Mouse (Mus musculus) hindbrain, embryonic 13.5 days (tissue): ENCODE data around the gene Lonp1. TPM values are rescaled to one million over a fixed set of nuclear protein-coding genes. Genes with fewer than 3 reads are reported as not detected.

ENCODE experiments used
- ATAC-seq: fragments of 200-750 bp; cut with Nextera tagmentation; 2 replicates; pipeline ENCODE4 v1.8.0; 2017; ENCODE audit warnings: moderate TSS enrichment; ENCODE audit not compliant: low FRiP score
- H3K27ac ChIP-seq: fragments of 300-500 bp; sonication (generic); 2 replicates; pipeline ENCODE4 v1.5.1; 2015; ENCODE audit warnings: inconsistent platforms, mild to moderate bottlenecking, moderate library complexity
- H3K27me3 ChIP-seq: fragments of 300-500 bp; sonication (generic); 2 replicates; pipeline ENCODE4 v1.6.1; 2015; ENCODE audit warnings: mild to moderate bottlenecking, inconsistent platforms
- H3K36me3 ChIP-seq: fragments of 300-500 bp; sonication (generic); 2 replicates; pipeline ENCODE4 v1.6.1; 2015; ENCODE audit warnings: mild to moderate bottlenecking, inconsistent platforms
- H3K4me1 ChIP-seq: fragments of 300-500 bp; sonication (generic); replicated peaks from 2 replicates; pipeline ENCODE4 v1.6.1; 2015; ENCODE audit warnings: inconsistent platforms
- H3K4me2 ChIP-seq: fragments of 300-500 bp; sonication (generic); 2 replicates; pipeline ENCODE4 v1.6.1; 2015; ENCODE audit warnings: inconsistent platforms, mild to moderate bottlenecking, moderate library complexity
- H3K4me3 ChIP-seq: fragments of 300-500 bp; sonication (generic); 2 replicates; pipeline ENCODE4 v1.5.1; 2015; ENCODE audit warnings: mild to moderate bottlenecking, inconsistent platforms
- H3K9ac ChIP-seq: fragments of 300-500 bp; sonication (generic); 2 replicates; pipeline ENCODE4 v1.6.1; 2015; ENCODE audit warnings: mild to moderate bottlenecking, inconsistent platforms
- H3K9me3 ChIP-seq: fragments of 300-500 bp; sonication (generic); 2 replicates; pipeline ENCODE4 v1.6.1; 2016; ENCODE audit warnings: inconsistent platforms
- WGBS: fragments of 180-500 bp; shearing (Covaris S2); methylation state at CpG from one replicate; pipeline ENCODE4 v1.1.7; 2015; 5-methylcytosine and 5-hydroxymethylcytosine counted together
- polyA plus RNA-seq: library from polyadenylated mRNA; unstranded; fragments of >200 nt; fragmentation: Nextera tagmentation; extraction: Ambion mirVana; gene quantifications from 2 replicates; pipeline ENCODE4 v1.2.1, GENCODE M21; 2015

Gene Lonp1
- polyA plus RNA-seq, 1 experiment from 2014 or later = 40.6 TPM

- Histone ChIP-seq H3K36me3 (peaks cover 62% of the 10 kb centered on the region), H3K4me1 (peaks cover 56% of the 10 kb centered on the region)
These were observed 43.6 kb downstream of the Lonp1 start for GRCm38 (mm10) chr17:56583071-56583470.

GRCm38 (mm10) chr17:56572939-56573338 is 53.7 kb downstream of the Lonp1 start:
- Histone ChIP-seq H3K4me1 (peaks cover 10% of the 10 kb centered on the region), H3K27me3 (no peaks in the 10 kb centered on the region), H3K36me3 (peaks cover 94% of the 10 kb centered on the region), H3K9ac (no peak overlapping the region), H3K4me3 (no peak overlapping the region), H3K27ac (no peak overlapping the region), H3K9me3 (no peaks in the 10 kb centered on the region), H3K4me2 (no peak overlapping the region)
- no peak for ATAC-seq
- 88% methylated on average over 3 of the region's 3 CpGs for WGBS

More at GRCm38 (mm10) chr17:56583071-56583470, 43.6 kb downstream of the Lonp1 start:
- H3K27ac ChIP-seq = 0 out of 2 replicates have a peak overlapping the region, but pooled peaks have one; percentile 96
- WGBS = 81% methylated on average over 1 of the region's 1 CpGs
- no peak for ATAC-seq
- peak overlapping the region; percentile 97 for H3K4me2 ChIP-seq
- peak overlapping the region; percentile 85 for H3K4me3 ChIP-seq
- H3K9ac ChIP-seq = peak overlapping the region; percentile 88
- no peaks in the 10 kb centered on the region for H3K27me3 ChIP-seq
- H3K9me3 ChIP-seq = no peaks in the 10 kb centered on the region

- Histone ChIP-seq H3K27ac (peak overlapping the region; percentile 35; the same call in 1 of the 2 replicates), H3K4me3 (no peak overlapping the region), H3K4me1 (peaks cover 10% of the 10 kb centered on the region), H3K9ac (no peak overlapping the region), H3K36me3 (peaks cover 94% of the 10 kb centered on the region), H3K4me2 (no peak overlapping the region), H3K27me3 (no peaks in the 10 kb centered on the region), H3K9me3 (no peaks in the 10 kb centered on the region)
- 58% methylated on average over 1 of the region's 1 CpGs for WGBS
- no peak for ATAC-seq
These were observed 54.5 kb downstream of the Lonp1 start for GRCm38 (mm10) chr17:56572154-56572553.

- peaks cover 97% of the 10 kb centered on the region for H3K36me3 ChIP-seq
- H3K27me3 ChIP-seq = no peaks in the 10 kb centered on the region
- 95% methylated on average over 4 of the region's 4 CpGs for WGBS
These were observed 56.4 kb downstream of the Lonp1 start for GRCm38 (mm10) chr17:56570287-56570686.

GRCm38 (mm10) chr17:56567370-56567769 is 59.3 kb downstream of the Lonp1 start:
- H3K36me3 ChIP-seq = peaks cover 99% of the 10 kb centered on the region
- no peak overlapping the region for H3K4me2 ChIP-seq
- no peak overlapping the region for H3K9ac ChIP-seq
- peaks cover 1% of the 10 kb centered on the region for H3K4me1 ChIP-seq
- no peak overlapping the region for H3K4me3 ChIP-seq
- no peak overlapping the region for H3K27ac ChIP-seq
- 97% methylated on average over 4 of the region's 4 CpGs for WGBS
- no peaks in the 10 kb centered on the region for H3K27me3 ChIP-seq
- no peaks in the 10 kb centered on the region for H3K9me3 ChIP-seq
- no peak for ATAC-seq

More at GRCm38 (mm10) chr17:56570287-56570686, 56.4 kb downstream of the Lonp1 start:
- Histone ChIP-seq H3K4me1 (peaks cover 10% of the 10 kb centered on the region), H3K9ac (no peak overlapping the region), H3K4me2 (no peak overlapping the region), H3K4me3 (no peak overlapping the region), H3K27ac (no peak overlapping the region), H3K9me3 (no peaks in the 10 kb centered on the region)
- ATAC-seq = no peak

- no peak overlapping the region for H3K27ac ChIP-seq
- no peak overlapping the region for H3K4me3 ChIP-seq
- no peaks in the 10 kb centered on the region for H3K9me3 ChIP-seq
- H3K9ac ChIP-seq = no peak overlapping the region
- WGBS = 91% methylated on average over 5 of the region's 5 CpGs
- no peak overlapping the region for H3K4me2 ChIP-seq
- ATAC-seq = no peak
- peaks cover 99% of the 10 kb centered on the region for H3K36me3 ChIP-seq
- no peaks in the 10 kb centered on the region for H3K27me3 ChIP-seq
- H3K4me1 ChIP-seq = no peaks in the 10 kb centered on the region
These were observed 59.8 kb downstream of the Lonp1 start for GRCm38 (mm10) chr17:56566918-56567317.

GRCm38 (mm10) chr17:56566293-56566692 is 60.4 kb downstream of the Lonp1 start:
- WGBS = 94% methylated on average over 29 of the region's 29 CpGs
- Histone ChIP-seq H3K4me2 (no peak overlapping the region), H3K4me1 (no peaks in the 10 kb centered on the region), H3K9ac (no peak overlapping the region), H3K27ac (no peak overlapping the region), H3K9me3 (no peaks in the 10 kb centered on the region), H3K4me3 (no peak overlapping the region), H3K27me3 (no peaks in the 10 kb centered on the region), H3K36me3 (peaks cover 99% of the 10 kb centered on the region)
- no peak for ATAC-seq

Other genes starting within 250 kb of the Lonp1 start
- gene Ptprs, start 150.4 kb downstream of the Lonp1 start, polyA plus RNA-seq = 273 TPM in 2 replicates
- not detected in 2 replicates for gene Znrf4, start 114.5 kb downstream of the Lonp1 start, polyA plus RNA-seq
- gene Gm20219, start 72.5 kb downstream of the Lonp1 start, polyA plus RNA-seq = 1.2 and 1.8 TPM in 2 replicates
- 76.1 and 76.2 TPM in 2 replicates for gene Safb2, start 42.3 kb downstream of the Lonp1 start, polyA plus RNA-seq
- gene Safb, start 42.1 kb downstream of the Lonp1 start, polyA plus RNA-seq = 105 and 113 TPM in 2 replicates
- 204 and 212 TPM in 2 replicates for gene 2410015M20Rik, start 17.1 kb downstream of the Lonp1 start, polyA plus RNA-seq
- 1,179 and 1,235 TPM in 2 replicates for gene Rpl36, start 13.5 kb downstream of the Lonp1 start, polyA plus RNA-seq
- 2.1 and 2.4 TPM in 2 replicates for gene Catsperd, start 1.3 kb upstream of the Lonp1 start, polyA plus RNA-seq
- 99.1 and 102 TPM in 2 replicates for gene Ranbp3, start 46.4 kb upstream of the Lonp1 start, polyA plus RNA-seq
- 507 and 515 TPM in 2 replicates for gene Ndufa11, start 90.9 kb upstream of the Lonp1 start, polyA plus RNA-seq
- 14.9 and 17.8 TPM in 2 replicates for gene Vmac, start 91.1 kb upstream of the Lonp1 start, polyA plus RNA-seq
- gene Nrtn, start 130.6 kb upstream of the Lonp1 start, polyA plus RNA-seq = 0.78 and 1.5 TPM in 2 replicates
- 67.1 and 68.7 TPM in 2 replicates for gene Dus3l, start 137.9 kb upstream of the Lonp1 start, polyA plus RNA-seq
- gene Prr22, start 143.4 kb upstream of the Lonp1 start, polyA plus RNA-seq = 1.0 TPM in 2 replicates
- 5.6 and 8.0 TPM in 2 replicates for gene Rfx2, start 204.1 kb upstream of the Lonp1 start, polyA plus RNA-seq
- gene Acsbg2, start 247.6 kb upstream of the Lonp1 start, polyA plus RNA-seq = 0.06 TPM in 2 replicates
- gene 1700061G19Rik, start 248.6 kb upstream of the Lonp1 start, polyA plus RNA-seq = 0.27 and 0.41 TPM in 2 replicates